Mouse (Mus musculus): ENCODE data around the gene Nhp2.

The Nhp2 gene

GRCm38 (mm10) chr11:51636323-51636684, 16.8 kb downstream of the Nhp2 start:
- Histone ChIP-seq H3K36me3 (ENCODE audit: control insufficient read depth, insufficient read depth, low read length, poor library complexity, severe bottlenecking) (no peaks in the 10 kb centered on the region), H3K27me3 (ENCODE audit: control insufficient read depth, insufficient read depth, low read length, poor library complexity, severe bottlenecking) (no peaks in the 10 kb centered on the region)
- peak; percentile 87 for DNase-seq (ENCODE audit: low read depth, low spot score)

- peak; percentile 85 for DNase-seq (ENCODE audit: low read depth, low spot score)
- Histone ChIP-seq H3K36me3 (ENCODE audit: control insufficient read depth, insufficient read depth, low read length, poor library complexity, severe bottlenecking) (no peaks in the 10 kb centered on the region), H3K27me3 (ENCODE audit: control insufficient read depth, insufficient read depth, low read length, poor library complexity, severe bottlenecking) (no peaks in the 10 kb centered on the region)
Observed at GRCm38 (mm10) chr11:51637971-51638414, 18.5 kb downstream of the Nhp2 start.

GRCm38 (mm10) chr11:51638497-51638896, 19.0 kb downstream of the Nhp2 start:
- no peaks in the 10 kb centered on the region; the same call in 1 of the 2 replicates for H3K36me3 ChIP-seq (ENCODE audit: control insufficient read depth, insufficient read depth, low read length, poor library complexity, severe bottlenecking)
- no peak for DNase-seq (ENCODE audit: low read depth, low spot score)
- no peaks in the 10 kb centered on the region for H3K27me3 ChIP-seq (ENCODE audit: control insufficient read depth, insufficient read depth, low read length, poor library complexity, severe bottlenecking)

GRCm38 (mm10) chr11:51640748-51641147, 21.2 kb downstream of the Nhp2 start:
- no peaks in the 10 kb centered on the region; the same call in 1 of the 2 replicates for H3K36me3 ChIP-seq (ENCODE audit: control insufficient read depth, insufficient read depth, low read length, poor library complexity, severe bottlenecking)
- no peak for DNase-seq (ENCODE audit: low read depth, low spot score)
- no peaks in the 10 kb centered on the region for H3K27me3 ChIP-seq (ENCODE audit: control insufficient read depth, insufficient read depth, low read length, poor library complexity, severe bottlenecking)

- Histone ChIP-seq H3K27me3 (ENCODE audit: control insufficient read depth, insufficient read depth, low read length, poor library complexity, severe bottlenecking) (no peaks in the 10 kb centered on the region), H3K36me3 (ENCODE audit: control insufficient read depth, insufficient read depth, low read length, poor library complexity, severe bottlenecking) (no peaks in the 10 kb centered on the region; the same call in 1 of the 2 replicates)
- DNase-seq (ENCODE audit: low read depth, low spot score) = no peak
Observed at GRCm38 (mm10) chr11:51643202-51643601, 23.7 kb downstream of the Nhp2 start.

- Histone ChIP-seq H3K36me3 (ENCODE audit: control insufficient read depth, insufficient read depth, low read length, poor library complexity, severe bottlenecking) (no peaks in the 10 kb centered on the region; the same call in 1 of the 2 replicates), H3K27me3 (ENCODE audit: control insufficient read depth, insufficient read depth, low read length, poor library complexity, severe bottlenecking) (no peaks in the 10 kb centered on the region)
- DNase-seq (ENCODE audit: low read depth, low spot score) = no peak
Observed at GRCm38 (mm10) chr11:51643761-51644160, 24.2 kb downstream of the Nhp2 start.

- DNase-seq (ENCODE audit: low read depth, low spot score) = peak; percentile 91
- Histone ChIP-seq H3K27me3 (ENCODE audit: control insufficient read depth, insufficient read depth, low read length, poor library complexity, severe bottlenecking) (no peaks in the 10 kb centered on the region), H3K36me3 (ENCODE audit: control insufficient read depth, insufficient read depth, low read length, poor library complexity, severe bottlenecking) (no peaks in the 10 kb centered on the region; the same call in 1 of the 2 replicates)
Observed at GRCm38 (mm10) chr11:51644217-51644616, 24.7 kb downstream of the Nhp2 start.

GRCm38 (mm10) chr11:51645293-51645692, 25.8 kb downstream of the Nhp2 start:
- Histone ChIP-seq H3K27me3 (ENCODE audit: control insufficient read depth, insufficient read depth, low read length, poor library complexity, severe bottlenecking) (no peaks in the 10 kb centered on the region), H3K36me3 (ENCODE audit: control insufficient read depth, insufficient read depth, low read length, poor library complexity, severe bottlenecking) (no peaks in the 10 kb centered on the region; the same call in 1 of the 2 replicates)
- DNase-seq (ENCODE audit: low read depth, low spot score) = no peak

- no peak for DNase-seq (ENCODE audit: low read depth, low spot score)
- no peaks in the 10 kb centered on the region for H3K27me3 ChIP-seq (ENCODE audit: control insufficient read depth, insufficient read depth, low read length, poor library complexity, severe bottlenecking)
- H3K36me3 ChIP-seq (ENCODE audit: control insufficient read depth, insufficient read depth, low read length, poor library complexity, severe bottlenecking) = no peaks in the 10 kb centered on the region; the same call in 1 of the 2 replicates
Observed at GRCm38 (mm10) chr11:51646245-51646644, 26.7 kb downstream of the Nhp2 start.

- no peaks in the 10 kb centered on the region for H3K27me3 ChIP-seq (ENCODE audit: control insufficient read depth, insufficient read depth, low read length, poor library complexity, severe bottlenecking)
- DNase-seq (ENCODE audit: low read depth, low spot score) = peak; percentile 55
- no peaks in the 10 kb centered on the region; the same call in 1 of the 2 replicates for H3K36me3 ChIP-seq (ENCODE audit: control insufficient read depth, insufficient read depth, low read length, poor library complexity, severe bottlenecking)
Observed at GRCm38 (mm10) chr11:51646751-51647667, 27.5 kb downstream of the Nhp2 start.

- Histone ChIP-seq H3K36me3 (ENCODE audit: control insufficient read depth, insufficient read depth, low read length, poor library complexity, severe bottlenecking) (no peaks in the 10 kb centered on the region; the same call in 1 of the 2 replicates), H3K27me3 (ENCODE audit: control insufficient read depth, insufficient read depth, low read length, poor library complexity, severe bottlenecking) (no peaks in the 10 kb centered on the region)
- DNase-seq (ENCODE audit: low read depth, low spot score) = no peak
Observed at GRCm38 (mm10) chr11:51648566-51648965, 29.0 kb downstream of the Nhp2 start.

- Histone ChIP-seq H3K27me3 (ENCODE audit: control insufficient read depth, insufficient read depth, low read length, poor library complexity, severe bottlenecking) (no peaks in the 10 kb centered on the region), H3K36me3 (ENCODE audit: control insufficient read depth, insufficient read depth, low read length, poor library complexity, severe bottlenecking) (no peaks in the 10 kb centered on the region; the same call in 1 of the 2 replicates)
- DNase-seq (ENCODE audit: low read depth, low spot score) = no peak
Observed at GRCm38 (mm10) chr11:51649111-51649888, 29.8 kb downstream of the Nhp2 start.

GRCm38 (mm10) chr11:51649889-51650199, 30.3 kb downstream of the Nhp2 start:
- peak; percentile 44 for DNase-seq (ENCODE audit: low read depth, low spot score)
- H3K27me3 ChIP-seq (ENCODE audit: control insufficient read depth, insufficient read depth, low read length, poor library complexity, severe bottlenecking) = no peaks in the 10 kb centered on the region

GRCm38 (mm10) chr11:51650261-51650660, 30.7 kb downstream of the Nhp2 start:
- Histone ChIP-seq H3K36me3 (ENCODE audit: control insufficient read depth, insufficient read depth, low read length, poor library complexity, severe bottlenecking) (no peaks in the 10 kb centered on the region; the same call in 1 of the 2 replicates), H3K27me3 (ENCODE audit: control insufficient read depth, insufficient read depth, low read length, poor library complexity, severe bottlenecking) (no peaks in the 10 kb centered on the region)
- no peak for DNase-seq (ENCODE audit: low read depth, low spot score)

More at GRCm38 (mm10) chr11:51649889-51650199, 30.3 kb downstream of the Nhp2 start:
- H3K36me3 ChIP-seq (ENCODE audit: control insufficient read depth, insufficient read depth, low read length, poor library complexity, severe bottlenecking) = no peaks in the 10 kb centered on the region; the same call in 1 of the 2 replicates

Data from splenic B cell, adult 2 months (primary cell).